ENCODE assay signal across 22 mouse cellular contexts in the genomic region with DNA sequence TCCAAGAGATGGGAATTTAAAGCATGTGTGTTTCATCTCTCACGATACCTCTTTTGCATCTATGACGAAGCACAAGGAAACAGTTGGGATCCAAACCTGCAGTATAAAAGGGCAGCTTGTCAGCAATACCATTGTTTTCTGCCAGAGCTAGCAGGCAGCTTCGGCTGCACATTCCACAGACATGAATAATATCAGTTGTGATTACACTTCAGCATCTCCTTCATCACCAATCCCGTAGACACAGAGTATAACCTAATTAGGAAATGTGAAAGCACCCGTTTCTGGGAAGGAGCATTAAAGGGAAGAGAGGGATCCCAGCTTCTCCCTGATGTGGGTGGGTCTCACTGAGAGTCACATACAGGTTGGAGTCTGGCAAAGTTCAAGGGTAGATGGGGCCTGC. TPM values are rescaled to one million over a fixed set of nuclear protein-coding genes. Genes with fewer than 3 reads are reported as not detected.
DNase-seq lines count a peak whose midpoint lies in the region; ATAC-seq and TF ChIP-seq lines count a peak whose summit lies in the region.
"Had no signal": no experiment of that assay in that cellular context is flagged by ENCODE, and none has a peak within 500 bp of the region (broad histone marks: within the 10 kb centered on the region; RNA-seq: fewer than 3 reads in every experiment).

No protein-coding gene starts in this region.

- H3K9me3 ChIP-seq in heart, embryonic 14.5 days (ENCODE audit: control insufficient read depth, low read length) = no peaks in the 10 kb centered on the region
- H3K9me3 ChIP-seq: hindbrain, embryonic 15.5 days; limb, embryonic 12.5 days; midbrain, embryonic 12.5 days had no signal

- no peak for ATAC-seq in heart, embryonic 14.5 days (ENCODE audit: insufficient number of reproducible peaks, insufficient read depth, low FRiP score, low read depth)
- ATAC-seq: forebrain, postnatal 0 days; intestine, embryonic 16.5 days; liver, postnatal 0 days had no signal

- peak overlapping the region; percentile 33 to 58 for H3K27ac ChIP-seq in heart, embryonic 14.5 days (replicated peaks in 1 of 2; ENCODE audit: control insufficient read depth in 1 of 2, insufficient read depth in 1 of 2, low read depth in 2 of 2, low read length in 2 of 2)
- H3K27ac ChIP-seq: hindbrain, embryonic 15.5 days; limb, embryonic 12.5 days; midbrain, embryonic 12.5 days had no signal

- no peak for DNase-seq in heart, adult 18-20 months
- peak; percentile 83 for DNase-seq in 3T3-L1 (ENCODE audit: low read depth, low spot score)
- DNase-seq in right cerebral cortex, adult 2 months (ENCODE audit: low spot score in 2 of 2) = no peak
- DNase-seq in spleen, postnatal 4 days (ENCODE audit: low spot score in 2 of 2) = no peak
- DNase-seq: adrenal gland, adult 8-10 months; cerebellum, adult 11-12 months; cerebellum, postnatal 14 days; forebrain, postnatal 0 days; gastrocnemius, postnatal 36 days; kidney, postnatal 36 days; liver, postnatal 0 days; lung, postnatal 10 days; spleen, adult 18-20 months; thymus, postnatal 14 days had no signal

- TF ChIP-seq CTCF in C2C12 (IDR thresholded peaks at IDR 0.05; ENCODE audit: control insufficient read depth, insufficient read depth, insufficient read length) = no peak

- no peak for TF ChIP-seq POLR2A in myocyte (IDR thresholded peaks at IDR 0.05; ENCODE audit: insufficient read length, low read depth)

- H3K36me3 ChIP-seq in heart, embryonic 14.5 days (ENCODE audit: control insufficient read depth, insufficient read depth, low read length) = no peaks in the 10 kb centered on the region
- no peaks in the 10 kb centered on the region for H3K36me3 ChIP-seq in C2C12 (ENCODE audit: control insufficient read depth, insufficient read depth)
- no peaks in the 10 kb centered on the region for H3K36me3 ChIP-seq in myocyte (ENCODE audit: control insufficient read depth, insufficient read depth)
- H3K36me3 ChIP-seq: hindbrain, embryonic 15.5 days; limb, embryonic 12.5 days; midbrain, embryonic 12.5 days had no signal

- no peaks in the 10 kb centered on the region for H3K79me2 ChIP-seq in C2C12 (ENCODE audit: control insufficient read depth, insufficient read depth)
- no peaks in the 10 kb centered on the region for H3K79me2 ChIP-seq in myocyte (ENCODE audit: control insufficient read depth, insufficient read depth)

- H3K79me3 ChIP-seq in C2C12 (ENCODE audit: low read depth) = no peaks in the 10 kb centered on the region

- no peak overlapping the region for H3K4me3 ChIP-seq in heart, embryonic 14.5 days (ENCODE audit: control insufficient read depth in 1 of 2, insufficient read depth in 1 of 2, low read depth in 1 of 2, low read length in 2 of 2)
- H3K4me3 ChIP-seq in C2C12 (ENCODE audit: insufficient read depth, poor library complexity, severe bottlenecking) (no peak overlapping the region), myocyte (no peak overlapping the region)
- H3K4me3 ChIP-seq: hindbrain, embryonic 15.5 days; limb, embryonic 12.5 days; midbrain, embryonic 12.5 days had no signal

- WGBS in heart, embryonic 14.5 days = 11% methylated on average over 5 of the region's 5 CpGs

- peak overlapping the region; percentile 21; the same call in 1 of the 2 replicates for H3K4me2 ChIP-seq in heart, embryonic 14.5 days (ENCODE audit: low read length)
- peak overlapping the region; percentile 28 for H3K4me2 ChIP-seq in myocyte (ENCODE audit: low read depth)
- H3K4me2 ChIP-seq: hindbrain, embryonic 15.5 days; limb, embryonic 12.5 days; liver, embryonic 11.5 days; midbrain, embryonic 12.5 days had no signal

- no peaks in the 10 kb centered on the region for H3K27me3 ChIP-seq in heart, embryonic 14.5 days (ENCODE audit: control insufficient read depth, insufficient read depth, low read length)
- H3K27me3 ChIP-seq in C2C12 (ENCODE audit: control insufficient read depth, insufficient read depth, insufficient read length) (no peaks in the 10 kb centered on the region), myocyte (ENCODE audit: control insufficient read depth, insufficient read depth, insufficient read length) (no peaks in the 10 kb centered on the region)
- H3K27me3 ChIP-seq: hindbrain, embryonic 15.5 days; limb, embryonic 12.5 days; midbrain, embryonic 12.5 days had no signal

- H3K9ac ChIP-seq in heart, embryonic 14.5 days (ENCODE audit: low read length) = no peak overlapping the region
- H3K9ac ChIP-seq: forebrain, postnatal 0 days; hindbrain, embryonic 15.5 days; limb, embryonic 12.5 days; liver, postnatal 0 days; midbrain, embryonic 12.5 days had no signal

- H3K4me1 ChIP-seq in heart, embryonic 14.5 days (ENCODE audit: control insufficient read depth in 2 of 2, insufficient read depth in 2 of 2, low read length in 2 of 2) = peaks cover 2 to 14% of the 10 kb centered on the region in 2 experiments
- H3K4me1 ChIP-seq: hindbrain, embryonic 15.5 days; limb, embryonic 12.5 days; midbrain, embryonic 12.5 days had no signal

- no peak overlapping the region for H3ac ChIP-seq in C2C12 (ENCODE audit: control insufficient read depth, insufficient read length, low read depth)
- H3ac ChIP-seq in myocyte (ENCODE audit: control insufficient read depth, insufficient read length) = no peak overlapping the region

TF ChIP-seq in C2C12, 6 proteins besides CTCF, POLR2A, EP300 and RAD21:
- no peak for TF ChIP-seq MAX (IDR thresholded peaks at IDR 0.05)
- no peak for TF ChIP-seq CEBPB (IDR thresholded peaks at IDR 0.05; ENCODE audit: low read depth)
- TF ChIP-seq FOSL1 (IDR thresholded peaks at IDR 0.05; ENCODE audit: insufficient read depth, low read length, poor library complexity, severe bottlenecking) = peak; percentile 8

TF ChIP-seq in myocyte, 11 proteins besides CTCF, POLR2A, EP300 and RAD21:
- no peak for TF ChIP-seq USF1 (IDR thresholded peaks at IDR 0.05; ENCODE audit: low read depth)
- peak; percentile 72 for TF ChIP-seq SRF (IDR thresholded peaks at IDR 0.05; ENCODE audit: control insufficient read depth, insufficient read length, low read depth)

RNA-seq across cellular contexts. Expression of gene Cdc42ep3, which starts 18.1 kb away (rescaled TPM):
- polyA plus RNA-seq in heart, embryonic 14.5 days (2014; fragmentation: Nextera tagmentation; extraction: Ambion mirVana) = 64.5 and 69.4 TPM in 2 replicates
- 10 to 100 TPM; 23.5 to 29.8 TPM for total RNA-seq in heart, adult 18-20 months (2021)
- 32.5 TPM for polyA plus RNA-seq in C2C12 (2012; fragmentation: generic; extraction: Trizol)
- 42.8 TPM for polyA plus RNA-seq in myocyte (2012; fragmentation: generic; extraction: Trizol)
